Comparison of ENCODE assay signal across 32 mouse cellular contexts in the genomic region with DNA sequence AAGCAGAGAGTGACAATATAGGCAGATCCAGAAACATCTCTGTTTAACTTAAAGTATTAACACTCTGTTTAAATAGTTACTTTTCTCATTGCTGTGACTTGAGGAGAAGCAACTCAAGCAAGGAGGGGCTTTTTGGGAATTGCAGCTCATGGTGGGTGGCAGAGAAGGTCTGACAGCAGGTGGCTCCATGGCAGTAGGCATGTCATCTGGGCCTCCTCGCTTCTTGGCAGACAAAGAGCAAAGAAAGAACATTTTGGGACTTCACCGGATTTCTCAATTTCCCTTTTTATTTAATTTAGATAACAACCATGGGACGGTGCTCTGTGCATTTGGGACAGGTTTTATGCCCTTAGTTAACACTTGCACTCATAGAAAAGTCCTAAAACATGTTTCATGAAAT.
"Had no signal": no experiment of that assay in that cellular context is flagged by ENCODE, and none has a peak within 500 bp of the region (broad histone marks: within the 10 kb centered on the region; RNA-seq: fewer than 3 reads in every experiment).

No protein-coding gene starts in this region.

- H3K4me2 ChIP-seq: limb, embryonic 12.5 days; limb, embryonic 13.5 days; limb, embryonic 15.5 days; liver, embryonic 12.5 days; liver, embryonic 13.5 days; liver, embryonic 15.5 days; lung, embryonic 14.5 days; lung, embryonic 15.5 days; midbrain, embryonic 11.5 days; midbrain, embryonic 12.5 days; midbrain, embryonic 13.5 days; midbrain, embryonic 15.5 days; neural tube, embryonic 12.5 days; neural tube, embryonic 13.5 days had no signal

- H3K9me3 ChIP-seq: limb, embryonic 10.5 days; limb, embryonic 12.5 days; limb, embryonic 13.5 days; limb, embryonic 15.5 days; liver, embryonic 12.5 days; liver, embryonic 13.5 days; liver, embryonic 15.5 days; lung, embryonic 15.5 days; midbrain, embryonic 10.5 days; midbrain, embryonic 12.5 days; midbrain, embryonic 13.5 days; midbrain, embryonic 15.5 days; neural tube, embryonic 12.5 days; neural tube, embryonic 13.5 days had no signal

- H3K9ac ChIP-seq: limb, embryonic 12.5 days; limb, embryonic 13.5 days; limb, embryonic 15.5 days; liver, embryonic 12.5 days; liver, embryonic 13.5 days; liver, embryonic 14.5 days; liver, embryonic 15.5 days; liver, postnatal 0 days; lung, embryonic 14.5 days; lung, embryonic 15.5 days; midbrain, embryonic 12.5 days; midbrain, embryonic 13.5 days; midbrain, embryonic 15.5 days; neural tube, embryonic 12.5 days; neural tube, embryonic 13.5 days had no signal

- H3K4me3 ChIP-seq: limb, embryonic 10.5 days; limb, embryonic 12.5 days; limb, embryonic 13.5 days; limb, embryonic 15.5 days; liver, embryonic 12.5 days; liver, embryonic 13.5 days; liver, embryonic 15.5 days; lung, embryonic 15.5 days; megakaryocyte, embryonic 14.5 days; midbrain, embryonic 10.5 days; midbrain, embryonic 12.5 days; midbrain, embryonic 13.5 days; midbrain, embryonic 15.5 days; myocyte; neural tube, embryonic 12.5 days; neural tube, embryonic 13.5 days had no signal

- H3K27ac ChIP-seq: limb, embryonic 10.5 days; limb, embryonic 12.5 days; limb, embryonic 13.5 days; limb, embryonic 15.5 days; liver, embryonic 12.5 days; liver, embryonic 13.5 days; liver, embryonic 14.5 days; liver, embryonic 15.5 days; lung, embryonic 15.5 days; macrophage; midbrain, embryonic 10.5 days; midbrain, embryonic 12.5 days; midbrain, embryonic 13.5 days; midbrain, embryonic 15.5 days; neural tube, embryonic 12.5 days; neural tube, embryonic 13.5 days had no signal

- DNase-seq: left cerebral cortex, postnatal 4 days; liver; liver, embryonic 13.5 days; liver, postnatal 0 days; lung, adult 18-20 months; lung, adult 2 months; lung, embryonic 14.5 days; lung, postnatal 10 days; lung, postnatal 14 days; lung, postnatal 36 days; lung, postnatal 4 days; midbrain, embryonic 14.5 days had no signal

- H3K27me3 ChIP-seq: limb, embryonic 12.5 days; limb, embryonic 13.5 days; limb, embryonic 15.5 days; liver, embryonic 12.5 days; liver, embryonic 13.5 days; liver, embryonic 15.5 days; lung, embryonic 15.5 days; megakaryocyte, embryonic 14.5 days; midbrain, embryonic 12.5 days; midbrain, embryonic 13.5 days; midbrain, embryonic 15.5 days; neural tube, embryonic 12.5 days; neural tube, embryonic 13.5 days had no signal

- H3K4me1 ChIP-seq: limb, embryonic 10.5 days; limb, embryonic 12.5 days; limb, embryonic 13.5 days; limb, embryonic 15.5 days; lung, embryonic 15.5 days; midbrain, embryonic 10.5 days; midbrain, embryonic 12.5 days; midbrain, embryonic 13.5 days; midbrain, embryonic 15.5 days; neural tube, embryonic 12.5 days; neural tube, embryonic 13.5 days had no signal

- ATAC-seq: liver, embryonic 12.5 days; liver, postnatal 0 days; lung, postnatal 0 days; midbrain, embryonic 13.5 days; midbrain, embryonic 15.5 days; midbrain, embryonic 16.5 days had no signal

- H3K36me3 ChIP-seq: limb, embryonic 10.5 days; limb, embryonic 12.5 days; limb, embryonic 13.5 days; limb, embryonic 15.5 days; liver, embryonic 12.5 days; liver, embryonic 13.5 days; liver, embryonic 15.5 days; lung, embryonic 15.5 days; midbrain, embryonic 10.5 days; midbrain, embryonic 12.5 days; midbrain, embryonic 13.5 days; midbrain, embryonic 15.5 days; neural tube, embryonic 12.5 days had no signal
